Mouse (Mus musculus): ENCODE measurements at regions not wholly inside any gene's neighbourhood (a gene's known extent, or its start where the extent isn't known, plus 50 kb on each side); places are given as distances from the start of the nearest gene placed in this dataset.
A peak's percentile ranks its signal among the peaks of the same experiment; 100 is the strongest.

- DNase-seq (ENCODE audit: low spot score): no peak
Observed at GRCm38 (mm10) chr2:166434554-166434953, 279.1 kb downstream of the Prex1 start.

DNA sequence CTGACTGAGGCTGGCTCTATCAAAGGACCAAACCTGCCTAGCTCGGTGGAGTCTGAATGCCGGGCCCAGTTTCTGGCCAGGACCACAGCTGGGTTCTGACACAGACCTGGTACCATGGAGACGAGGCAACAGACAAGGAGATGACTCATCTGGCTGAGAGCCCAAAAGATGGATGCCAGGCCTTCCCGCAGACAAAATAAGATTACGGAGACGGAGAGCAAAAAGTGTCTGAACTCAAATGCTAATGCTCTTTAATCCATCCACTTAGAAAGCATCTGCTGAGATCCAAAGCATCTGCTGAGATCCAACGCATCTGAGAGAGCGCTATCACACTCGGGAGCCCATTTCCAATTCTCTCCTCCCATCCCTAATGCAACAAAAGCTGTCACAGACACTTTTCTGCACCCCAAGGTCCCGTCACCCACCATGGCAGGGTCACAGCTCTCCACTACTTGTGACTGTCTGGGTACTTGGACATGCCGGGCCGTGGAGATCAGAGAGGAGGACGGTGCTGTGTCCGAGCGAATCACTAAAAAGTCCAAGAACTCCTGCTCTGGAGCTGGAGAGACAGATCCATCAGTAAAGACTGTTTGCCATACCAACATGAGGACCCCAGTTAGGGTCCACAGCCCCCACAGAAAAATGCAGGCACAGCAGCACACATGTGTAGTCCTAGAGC is 278.3 kb upstream of the Sulf2 start:
- DNase-seq (ENCODE audit: low spot score): no peak

DNA sequence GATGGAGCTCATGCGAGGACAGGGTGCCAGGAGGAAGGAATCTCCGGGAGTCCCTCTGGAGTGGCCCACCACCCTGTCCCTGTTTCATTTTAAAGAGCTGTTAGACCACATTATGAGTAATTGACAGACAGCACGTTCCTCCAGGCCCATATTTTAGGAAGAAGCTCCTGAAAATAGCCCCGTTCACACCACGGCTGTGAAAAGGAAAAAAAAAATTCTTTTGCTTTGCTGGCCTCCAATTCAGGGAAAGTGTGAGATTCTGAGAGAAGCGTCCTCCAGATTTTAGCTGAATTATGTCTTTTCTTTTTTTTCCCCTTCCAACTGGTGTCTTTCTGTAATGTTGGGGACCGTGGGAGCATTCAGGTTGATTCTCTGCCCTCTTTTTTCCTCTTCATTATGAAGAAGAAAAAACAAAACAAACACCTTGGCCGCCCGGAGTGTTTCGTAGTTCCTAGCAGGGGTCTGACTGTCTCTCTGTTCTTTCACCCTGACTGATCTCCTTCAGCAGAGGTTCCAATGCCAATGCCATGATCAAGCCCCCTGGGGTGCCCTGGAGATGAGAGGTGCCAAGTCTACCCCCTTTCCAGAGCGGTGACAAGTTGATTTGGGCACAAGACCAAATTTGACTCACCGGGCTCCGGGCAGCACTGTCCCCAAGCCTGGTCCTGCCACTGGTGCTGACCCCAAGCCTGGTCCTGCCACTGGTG is 277.6 kb upstream of the Sulf2 start:
- no peak for DNase-seq (ENCODE audit: low spot score)

GRCm38 (mm10) chr2:166432531-166432930 is 277.1 kb upstream of the Sulf2 start:
- no peak for DNase-seq (ENCODE audit: low spot score)

DNA sequence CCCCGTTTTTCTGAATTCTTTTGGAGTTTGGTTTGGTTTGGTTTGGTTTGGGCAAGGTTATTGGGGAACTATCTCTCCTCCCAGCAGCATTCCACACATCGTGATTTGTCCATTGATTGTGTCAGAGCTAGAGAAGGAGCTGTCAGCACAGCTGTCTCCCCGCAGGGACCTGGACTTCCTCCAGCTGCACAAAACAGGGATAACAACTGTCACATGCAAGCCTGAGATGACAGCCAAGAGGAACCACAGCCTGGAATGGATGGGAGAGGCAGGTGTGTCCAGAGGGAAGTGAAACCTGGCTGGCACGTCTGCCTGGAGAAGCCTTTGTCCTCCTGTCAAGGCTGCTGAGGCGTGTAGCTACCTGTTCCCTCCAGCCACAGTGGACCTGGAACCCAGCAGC is 274.5 kb upstream of the Sulf2 start:
- DNase-seq (ENCODE audit: low spot score): no peak

DNA sequence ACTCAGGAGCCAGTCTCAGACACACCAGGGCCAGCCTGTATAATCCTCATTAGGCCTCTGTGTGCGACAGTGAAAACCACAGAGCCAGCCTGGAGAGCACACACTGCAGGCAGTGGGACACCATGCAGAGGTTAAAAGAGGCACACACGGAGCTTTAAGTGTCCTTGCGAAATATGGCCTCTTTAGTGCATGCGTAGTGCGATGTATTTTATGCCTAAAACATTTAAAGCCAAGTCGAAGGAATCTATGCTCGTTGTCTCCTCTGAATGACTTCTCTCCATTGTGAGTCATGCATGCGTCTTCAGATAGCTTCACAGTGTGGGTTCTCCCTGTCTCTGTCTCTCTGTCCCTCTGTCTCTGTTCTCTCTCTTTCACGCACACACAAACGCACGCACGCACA is 274.0 kb upstream of the Sulf2 start:
- DNase-seq (ENCODE audit: low spot score): no peak

- no peak for DNase-seq (ENCODE audit: low spot score)
Observed at GRCm38 (mm10) chr2:166427390-166427789, 271.9 kb upstream of the Sulf2 start.

- peak; percentile 68 for DNase-seq (ENCODE audit: low spot score)
Observed at GRCm38 (mm10) chr2:166426960-166427359, 271.5 kb upstream of the Sulf2 start.

DNA sequence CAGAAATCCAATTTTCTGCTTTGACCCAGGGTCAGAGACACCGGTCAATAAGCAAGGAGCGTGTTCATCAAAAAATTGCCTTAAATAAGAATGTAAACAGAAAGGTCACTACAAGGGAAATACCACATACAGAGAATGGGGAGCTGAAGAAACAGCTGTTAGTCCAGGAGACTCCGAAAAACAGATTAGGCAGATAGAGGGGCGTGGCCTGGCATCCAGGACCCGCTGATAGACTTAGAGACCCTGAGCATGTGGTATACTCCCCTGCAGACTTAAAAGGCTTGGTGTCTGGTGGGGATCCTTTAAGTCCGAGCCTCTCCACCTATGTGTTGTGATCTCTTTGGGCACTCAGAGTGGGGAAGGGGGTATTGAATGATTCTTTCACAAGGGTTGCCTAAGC is 271.0 kb upstream of the Sulf2 start:
- no peak for DNase-seq (ENCODE audit: low spot score)

- DNase-seq (ENCODE audit: low spot score): no peak
Observed at GRCm38 (mm10) chr2:166425141-166425540, 269.7 kb upstream of the Sulf2 start.

- no peak for DNase-seq (ENCODE audit: low spot score)
Observed at GRCm38 (mm10) chr2:166423132-166423660, 267.7 kb upstream of the Sulf2 start.

GRCm38 (mm10) chr2:166420275-166420674 is 264.8 kb upstream of the Sulf2 start:
- DNase-seq (ENCODE audit: low spot score): no peak

DNA sequence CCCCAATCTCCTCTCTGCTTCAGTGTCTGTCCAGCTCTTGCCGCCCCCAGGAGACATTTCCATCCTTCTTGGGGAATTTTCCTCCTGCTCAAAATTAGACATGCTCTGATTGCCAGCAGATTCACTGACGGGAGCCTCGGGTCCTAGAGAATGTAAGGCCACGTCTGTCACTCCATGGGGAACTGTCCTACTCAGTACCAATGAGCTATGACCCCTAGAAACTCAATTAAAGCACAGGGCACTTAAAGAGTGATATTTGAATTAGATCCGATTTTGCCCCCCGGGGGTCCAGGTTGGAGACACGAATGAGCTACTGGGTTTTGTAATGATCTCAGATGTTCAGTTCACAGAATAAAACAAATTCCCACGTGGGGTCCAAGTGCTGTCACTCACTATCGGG is 263.8 kb upstream of the Sulf2 start:
- peak; percentile 67 for DNase-seq (ENCODE audit: low spot score)

- DNase-seq (ENCODE audit: low spot score): no peak
Observed at GRCm38 (mm10) chr2:166418279-166418678, 262.8 kb upstream of the Sulf2 start.

DNA sequence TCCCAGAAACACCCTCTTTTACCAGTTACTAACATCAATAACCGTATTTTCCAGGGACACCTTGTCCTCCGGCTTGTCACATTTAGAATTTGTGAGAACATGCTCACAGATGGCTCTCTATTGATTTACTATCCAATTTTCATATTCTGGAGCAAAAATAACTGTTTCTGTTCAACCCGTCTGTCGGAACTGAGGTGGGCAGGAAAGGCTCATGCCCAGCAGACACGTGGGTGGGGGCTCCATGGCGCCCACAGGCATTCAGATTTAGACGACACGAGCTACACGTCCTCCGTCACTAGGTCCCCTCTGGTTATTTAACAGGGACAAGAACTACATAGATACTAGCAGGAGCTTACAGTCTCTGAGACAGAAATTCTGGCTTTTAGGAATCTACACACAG is 262.2 kb upstream of the Sulf2 start:
- no peak for DNase-seq (ENCODE audit: low spot score)

DNA sequence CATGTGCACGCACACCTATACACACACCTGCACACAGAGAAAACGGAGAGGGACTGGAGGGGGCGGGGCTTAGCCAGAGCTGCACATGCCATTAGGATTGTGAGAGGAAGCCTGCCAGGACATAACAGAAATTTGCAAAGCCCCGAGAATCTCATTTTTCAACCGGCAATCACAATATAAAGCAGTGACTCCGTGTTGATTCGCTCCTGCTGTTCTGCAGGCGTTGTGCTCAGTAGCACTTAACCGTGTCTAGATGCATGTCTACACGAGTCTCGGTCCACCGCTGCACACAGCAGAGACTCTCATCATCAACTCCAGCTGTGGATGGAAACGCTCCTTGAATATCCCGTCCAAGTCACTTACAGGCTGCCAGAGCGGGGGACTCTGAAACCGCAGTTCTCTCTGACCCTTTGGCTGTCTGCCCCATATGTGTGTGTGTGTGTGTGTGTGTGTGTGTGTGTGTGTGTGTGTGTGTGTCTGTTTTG is 260.1 kb upstream of the Sulf2 start:
- DNase-seq (ENCODE audit: low spot score): no peak

DNA sequence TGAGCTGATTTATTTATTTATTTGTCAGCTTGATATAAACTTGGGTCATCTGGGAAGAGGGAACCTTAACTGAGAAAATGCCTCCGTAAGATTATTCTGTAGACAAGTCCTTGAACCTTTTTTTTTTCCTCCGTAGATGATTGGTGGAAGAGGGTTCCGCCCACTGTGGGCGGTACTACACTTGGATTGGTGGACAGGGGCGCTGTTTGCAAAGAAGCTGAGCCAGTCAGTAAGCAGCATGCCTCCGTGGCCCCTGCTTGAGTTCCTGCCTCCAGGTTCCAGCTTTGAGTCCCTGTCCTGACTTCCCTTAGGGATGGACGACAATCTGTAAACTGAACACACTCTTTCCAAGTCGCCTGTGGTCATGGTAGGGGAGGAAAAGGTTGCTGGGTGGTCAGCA is 259.4 kb upstream of the Sulf2 start:
- DNase-seq (ENCODE audit: low spot score): no peak

DNA sequence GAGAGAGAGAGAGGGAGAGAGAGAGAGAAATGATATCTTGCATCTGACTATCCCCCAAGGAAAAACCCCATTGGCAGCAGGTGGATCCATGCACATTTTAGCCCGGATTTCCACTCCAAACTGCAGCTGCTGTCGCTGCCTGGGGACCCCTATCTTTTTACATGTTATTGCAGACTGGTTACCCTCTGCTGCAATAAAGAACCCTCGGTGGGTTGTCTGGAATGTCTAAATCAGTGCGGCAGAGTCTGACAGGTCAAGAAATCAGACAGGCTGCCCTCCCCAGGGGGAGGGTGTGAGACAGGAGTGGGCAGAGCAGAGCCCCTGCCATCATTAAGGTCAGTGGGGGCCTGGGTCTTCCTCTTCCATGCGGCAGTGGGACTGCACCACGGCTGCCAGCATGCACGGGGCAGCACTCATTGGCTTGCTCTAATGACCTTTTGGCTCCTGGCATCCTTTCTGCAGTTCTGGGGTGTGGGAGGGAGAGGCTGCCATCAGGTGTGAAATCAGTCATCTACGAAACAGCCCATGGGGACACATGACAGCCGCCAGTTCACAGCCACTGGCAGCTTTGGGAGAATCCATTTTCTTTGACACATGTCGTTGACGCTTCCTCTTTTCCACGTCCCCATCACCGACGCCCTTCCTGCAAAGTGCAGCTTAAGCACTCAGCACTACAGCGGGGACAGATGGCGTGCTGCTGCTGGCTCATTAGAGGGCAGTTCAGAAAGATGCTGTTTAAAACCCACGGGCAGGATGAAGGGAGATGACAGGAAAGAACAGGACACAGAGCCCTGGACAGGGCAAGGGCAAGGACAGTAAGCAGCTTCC is 256.8 kb upstream of the Sulf2 start:
- peak; percentile 70 for DNase-seq (ENCODE audit: low spot score)

GRCm38 (mm10) chr2:166409391-166409790 is 253.9 kb upstream of the Sulf2 start:
- no peak for DNase-seq (ENCODE audit: low spot score)

- DNase-seq (ENCODE audit: low spot score): no peak
Observed at GRCm38 (mm10) chr2:166408806-166409205, 253.3 kb upstream of the Sulf2 start.

DNA sequence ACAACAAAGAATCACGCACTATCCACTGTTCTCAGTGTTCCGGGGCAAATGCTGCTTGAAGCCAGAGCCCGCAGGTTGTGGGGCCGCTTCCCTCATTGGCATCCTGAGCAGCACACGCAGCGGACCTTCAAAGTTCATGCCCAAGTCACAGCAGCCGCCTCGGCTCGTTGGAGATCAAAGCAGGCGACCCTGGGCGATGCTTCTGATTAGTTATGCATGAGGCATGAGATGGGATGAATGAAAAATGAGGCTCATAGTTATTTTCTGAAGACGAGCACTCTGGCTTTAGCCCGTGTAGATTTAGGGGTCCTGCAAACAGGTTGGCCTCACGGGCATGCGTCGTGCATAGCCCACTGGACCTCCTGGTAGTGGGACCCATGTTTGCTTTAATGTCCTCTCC is 252.5 kb upstream of the Sulf2 start:
- peak; percentile 59 for DNase-seq (ENCODE audit: low spot score)

GRCm38 (mm10) chr2:166406826-166407225 is 251.4 kb upstream of the Sulf2 start:
- no peak for DNase-seq (ENCODE audit: low spot score)

DNA sequence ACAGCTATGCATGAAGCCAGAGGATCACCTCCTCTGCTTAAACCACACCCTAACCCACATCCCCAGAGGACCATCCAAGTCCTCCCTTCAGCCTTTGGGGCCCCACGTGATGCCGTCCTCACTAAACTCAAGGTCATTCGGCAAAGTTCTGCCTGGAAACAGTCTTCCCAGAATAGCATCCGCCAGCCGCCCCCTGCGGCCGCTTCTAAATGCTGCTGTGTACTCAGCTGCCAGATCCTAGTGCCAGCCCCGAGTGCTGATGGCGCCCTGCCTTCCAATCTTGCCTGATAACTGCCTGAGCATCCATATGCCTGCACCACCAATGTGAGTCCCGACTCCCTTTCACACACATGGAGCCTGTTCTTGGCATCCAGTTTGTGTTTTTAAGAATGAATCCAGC is 247.9 kb upstream of the Sulf2 start:
- DNase-seq (ENCODE audit: low spot score): no peak
